Mouse (Mus musculus): ENCODE results near the gene Ilf2. TPM values are rescaled to one million over a fixed set of nuclear protein-coding genes. Genes with fewer than 3 reads are reported as not detected.

Gene Ilf2
- polyA plus RNA-seq, 1 experiment, result 183 TPM

- peak; percentile 34 for DNase-seq (ENCODE audit: low read depth)
- TF ChIP-seq CTCF (IDR thresholded peaks at IDR 0.05; ENCODE audit: borderline replicate concordance, extremely low read depth, insufficient read depth, insufficient read length), result no peak
- TF ChIP-seq POLR2A (IDR thresholded peaks at IDR 0.05; ENCODE audit: borderline replicate concordance, extremely low read depth, insufficient read depth, insufficient read length, poor library complexity, severe bottlenecking), result no peak
These were observed 15.4 kb downstream of the Ilf2 start for GRCm38 (mm10) chr3:90491350-90491749.

- TF ChIP-seq CTCF (IDR thresholded peaks at IDR 0.05; ENCODE audit: borderline replicate concordance, extremely low read depth, insufficient read depth, insufficient read length), result no peak
- no peak for TF ChIP-seq POLR2A (IDR thresholded peaks at IDR 0.05; ENCODE audit: borderline replicate concordance, extremely low read depth, insufficient read depth, insufficient read length, poor library complexity, severe bottlenecking)
- DNase-seq (ENCODE audit: low read depth), result no peak
These were observed 18.1 kb downstream of the Ilf2 start for GRCm38 (mm10) chr3:90493831-90494540.

GRCm38 (mm10) chr3:90495850-90496525 is 20.1 kb downstream of the Ilf2 start:
- no peak for TF ChIP-seq CTCF (IDR thresholded peaks at IDR 0.05; ENCODE audit: borderline replicate concordance, extremely low read depth, insufficient read depth, insufficient read length)
- TF ChIP-seq POLR2A (IDR thresholded peaks at IDR 0.05; ENCODE audit: borderline replicate concordance, extremely low read depth, insufficient read depth, insufficient read length, poor library complexity, severe bottlenecking), result no peak
- DNase-seq (ENCODE audit: low read depth), result no peak

- no peak for DNase-seq (ENCODE audit: low read depth)
- TF ChIP-seq POLR2A (IDR thresholded peaks at IDR 0.05; ENCODE audit: borderline replicate concordance, extremely low read depth, insufficient read depth, insufficient read length, poor library complexity, severe bottlenecking) (no peak), CTCF (IDR thresholded peaks at IDR 0.05; ENCODE audit: borderline replicate concordance, extremely low read depth, insufficient read depth, insufficient read length) (no peak)
These were observed 21.7 kb downstream of the Ilf2 start for GRCm38 (mm10) chr3:90497597-90497996.

GRCm38 (mm10) chr3:90503444-90503843 is 27.5 kb downstream of the Ilf2 start:
- TF ChIP-seq CTCF (IDR thresholded peaks at IDR 0.05; ENCODE audit: borderline replicate concordance, extremely low read depth, insufficient read depth, insufficient read length) (no peak), POLR2A (IDR thresholded peaks at IDR 0.05; ENCODE audit: borderline replicate concordance, extremely low read depth, insufficient read depth, insufficient read length, poor library complexity, severe bottlenecking) (no peak)
- DNase-seq (ENCODE audit: low read depth), result no peak

GRCm38 (mm10) chr3:90505216-90505615 is 29.3 kb downstream of the Ilf2 start:
- no peak for DNase-seq (ENCODE audit: low read depth)
- TF ChIP-seq CTCF (IDR thresholded peaks at IDR 0.05; ENCODE audit: borderline replicate concordance, extremely low read depth, insufficient read depth, insufficient read length), result no peak
- TF ChIP-seq POLR2A (IDR thresholded peaks at IDR 0.05; ENCODE audit: borderline replicate concordance, extremely low read depth, insufficient read depth, insufficient read length, poor library complexity, severe bottlenecking), result no peak

- TF ChIP-seq POLR2A (IDR thresholded peaks at IDR 0.05; ENCODE audit: borderline replicate concordance, extremely low read depth, insufficient read depth, insufficient read length, poor library complexity, severe bottlenecking), result no peak
- TF ChIP-seq CTCF (IDR thresholded peaks at IDR 0.05; ENCODE audit: borderline replicate concordance, extremely low read depth, insufficient read depth, insufficient read length), result no peak
- DNase-seq (ENCODE audit: low read depth), result no peak
These were observed 30.4 kb downstream of the Ilf2 start for GRCm38 (mm10) chr3:90506362-90506761.

- TF ChIP-seq POLR2A (IDR thresholded peaks at IDR 0.05; ENCODE audit: borderline replicate concordance, extremely low read depth, insufficient read depth, insufficient read length, poor library complexity, severe bottlenecking) (no peak), CTCF (IDR thresholded peaks at IDR 0.05; ENCODE audit: borderline replicate concordance, extremely low read depth, insufficient read depth, insufficient read length) (no peak)
- DNase-seq (ENCODE audit: low read depth), result peak; percentile 29
These were observed 32.5 kb downstream of the Ilf2 start for GRCm38 (mm10) chr3:90508287-90508949.

- peak; percentile 99 for DNase-seq (ENCODE audit: low read depth)
- no peak for TF ChIP-seq CTCF (IDR thresholded peaks at IDR 0.05; ENCODE audit: borderline replicate concordance, extremely low read depth, insufficient read depth, insufficient read length)
- 0 out of 2 replicates have a peak, but pooled peaks have one; percentile 5 for TF ChIP-seq POLR2A (IDR thresholded peaks at IDR 0.05; ENCODE audit: borderline replicate concordance, extremely low read depth, insufficient read depth, insufficient read length, poor library complexity, severe bottlenecking)
These were observed 33.2 kb downstream of the Ilf2 start, which contains the start of gene Chtop for GRCm38 (mm10) chr3:90508950-90509746. Chtop (minus strand) TSS chr3:90509498.

GRCm38 (mm10) chr3:90509747-90510123 is 33.8 kb downstream of the Ilf2 start:
- no peak for DNase-seq (ENCODE audit: low read depth)
- no peak for TF ChIP-seq CTCF (IDR thresholded peaks at IDR 0.05; ENCODE audit: borderline replicate concordance, extremely low read depth, insufficient read depth, insufficient read length)
- no peak for TF ChIP-seq POLR2A (IDR thresholded peaks at IDR 0.05; ENCODE audit: borderline replicate concordance, extremely low read depth, insufficient read depth, insufficient read length, poor library complexity, severe bottlenecking)

GRCm38 (mm10) chr3:90512276-90512675 is 36.4 kb downstream of the Ilf2 start:
- TF ChIP-seq CTCF (IDR thresholded peaks at IDR 0.05; ENCODE audit: borderline replicate concordance, extremely low read depth, insufficient read depth, insufficient read length) (no peak), POLR2A (IDR thresholded peaks at IDR 0.05; ENCODE audit: borderline replicate concordance, extremely low read depth, insufficient read depth, insufficient read length, poor library complexity, severe bottlenecking) (no peak)
- no peak for DNase-seq (ENCODE audit: low read depth)
